Mouse (Mus musculus) regulatory T cell (primary cell): Measurements from ENCODE around the gene Cdv3.

Experiments
- in situ Hi-C: fragments of 300-600 bp; cut with MboI, MseI; formaldehyde crosslinking; loops from one replicate; pipeline ENCODE4 v1.15.1; 2025; ENCODE audit warnings: high pct_unique_total_duplicates

The Cdv3 gene

GRCm38 (mm10) chr9:103304927-103305326 is 60.7 kb downstream of the Cdv3 start, which contains the start of the genes 1300017J02Rik and Topbp1:
1300017J02Rik (minus strand) TSS chr9:103305082.
Topbp1 (plus strand) TSS chr9:103305215.
- in situ Hi-C loops: loop anchor here (5.0 to 10.0 kb wide), 2 partner anchors 213 to 680 kb away; partner anchors contain the start of genes Anapc13 and Cep63
